Mouse (Mus musculus): ENCODE measurements at regions not wholly inside any gene's neighbourhood (a gene's known extent, or its start where the extent isn't known, plus 50 kb on each side); places are given as distances from the start of the nearest gene placed in this dataset.

- no peak for TF ChIP-seq CTCF (IDR thresholded peaks at IDR 0.05; ENCODE audit: borderline replicate concordance, insufficient read depth, low read length)
- TF ChIP-seq POLR2A (IDR thresholded peaks at IDR 0.05; ENCODE audit: low read depth, low read length): no peak
Observed at GRCm38 (mm10) chr13:15822261-15822850, 189.3 kb upstream of the Inhba start.

All from embryonic fibroblast, embryonic 13.5 days (primary cell).